Mouse (Mus musculus) natural killer cell, adult 2 months (primary cell): ENCODE data around the gene Yjefn3.

ENCODE experiments used
- DNase-seq, 2 experiments: peaks; one replicate each; pipeline ENCODE4 v3.0.0; 2022; ENCODE audit warnings: low spot score in 2 of 2

Yjefn3 gene

DNA sequence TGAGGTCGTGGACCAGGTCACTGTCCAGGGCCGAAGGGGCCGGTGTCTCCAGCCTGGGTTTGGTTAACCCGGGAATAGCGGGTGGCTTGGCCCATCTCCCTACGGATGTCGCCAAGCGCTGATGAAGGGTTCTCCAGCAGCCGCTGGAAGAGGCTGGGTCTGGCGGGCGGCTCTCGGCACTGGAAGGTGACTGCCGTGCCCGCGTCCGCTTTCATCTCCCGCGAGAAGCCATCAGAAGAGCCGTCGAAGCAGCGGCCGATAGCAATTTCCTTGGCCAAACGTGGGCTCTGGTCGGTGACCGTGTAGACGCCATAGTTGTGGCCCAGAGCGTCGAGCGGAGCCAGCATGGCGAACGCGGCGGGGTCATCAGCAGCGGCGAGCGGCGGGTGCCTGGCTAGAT lies 21.7 kb downstream of the Yjefn3 start:
- no peak for DNase-seq

DNA sequence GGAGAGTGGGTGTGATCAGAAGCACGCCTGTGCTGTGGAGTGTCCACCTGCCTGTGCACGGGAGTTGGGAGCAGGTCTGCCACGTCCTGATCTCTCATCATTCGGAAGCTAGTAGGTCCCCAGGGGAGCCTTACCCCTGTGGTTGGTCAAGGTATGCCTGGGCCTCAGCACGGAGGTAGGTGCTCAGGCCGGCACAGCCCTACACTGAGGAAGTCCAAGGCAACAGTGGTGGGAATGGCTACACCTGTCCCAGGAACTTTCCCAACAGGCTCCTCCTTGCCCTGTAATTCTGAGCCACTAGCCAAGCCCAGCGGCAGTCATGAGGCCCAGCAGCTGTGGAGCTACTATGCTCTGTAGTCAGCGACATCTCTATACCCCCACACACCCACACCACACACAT lies 22.8 kb downstream of the Yjefn3 start:
- no peak for DNase-seq

DNA sequence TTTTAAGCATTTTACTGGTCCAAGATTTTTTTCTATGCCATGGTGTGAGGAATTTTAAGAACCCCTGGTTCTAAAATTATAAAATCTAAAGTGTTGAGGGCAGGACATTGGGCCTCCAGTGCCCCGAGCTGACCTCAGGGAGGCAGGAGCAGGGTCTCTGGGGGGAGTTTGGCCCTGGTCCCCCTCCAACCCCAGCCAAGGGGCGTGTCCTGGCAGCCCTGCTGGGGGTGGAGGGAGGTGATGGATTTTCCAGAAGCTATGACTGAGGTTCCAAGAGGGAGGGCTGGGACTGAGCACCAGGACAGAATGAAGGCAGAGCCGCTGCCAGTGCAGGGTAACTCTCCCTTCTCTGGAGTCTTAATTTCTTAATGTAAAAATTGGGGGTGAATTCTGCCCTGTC lies 24.5 kb downstream of the Yjefn3 start:
- DNase-seq, result no peak

DNA sequence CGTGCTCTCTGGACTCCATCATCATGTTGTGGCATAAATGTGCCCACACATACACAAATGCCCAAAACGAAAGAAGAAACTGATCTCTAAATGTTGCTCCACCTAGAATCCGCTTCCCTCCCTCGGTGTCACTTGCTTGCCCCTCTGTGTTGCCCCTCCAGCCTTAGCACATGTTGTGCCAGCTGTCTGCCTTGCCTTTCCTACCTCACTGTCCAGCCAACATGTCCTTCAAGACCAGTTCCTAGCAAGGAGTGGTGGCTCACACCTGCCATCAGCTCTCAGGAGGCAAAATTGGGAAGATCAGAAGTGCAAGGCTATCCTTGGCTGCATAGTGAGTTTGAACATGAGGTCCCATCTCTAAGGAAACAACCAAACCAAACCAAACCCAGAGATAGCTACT lies 25.1 kb downstream of the Yjefn3 start:
- DNase-seq, result no peak

DNA sequence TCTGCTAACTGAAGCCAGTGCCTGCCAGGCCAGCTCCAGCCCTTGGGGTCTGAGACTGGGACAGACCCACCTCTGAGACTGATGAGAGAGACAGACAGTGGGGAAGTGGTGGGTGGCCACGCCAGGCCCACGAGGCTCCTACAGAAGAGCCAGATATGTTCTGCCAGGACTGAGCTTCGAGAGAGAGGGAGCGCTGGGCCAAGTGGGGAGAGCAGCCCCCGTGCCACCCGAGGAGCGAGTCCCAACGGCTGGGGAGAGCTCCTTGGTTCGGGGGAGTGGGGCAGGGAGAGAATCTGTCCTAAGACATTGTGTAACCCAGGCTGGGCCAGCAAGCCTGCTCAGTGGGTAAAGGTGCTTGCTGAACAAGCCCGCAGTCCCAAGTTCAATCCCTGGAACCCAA lies 25.5 kb downstream of the Yjefn3 start:
- no peak for DNase-seq

DNA sequence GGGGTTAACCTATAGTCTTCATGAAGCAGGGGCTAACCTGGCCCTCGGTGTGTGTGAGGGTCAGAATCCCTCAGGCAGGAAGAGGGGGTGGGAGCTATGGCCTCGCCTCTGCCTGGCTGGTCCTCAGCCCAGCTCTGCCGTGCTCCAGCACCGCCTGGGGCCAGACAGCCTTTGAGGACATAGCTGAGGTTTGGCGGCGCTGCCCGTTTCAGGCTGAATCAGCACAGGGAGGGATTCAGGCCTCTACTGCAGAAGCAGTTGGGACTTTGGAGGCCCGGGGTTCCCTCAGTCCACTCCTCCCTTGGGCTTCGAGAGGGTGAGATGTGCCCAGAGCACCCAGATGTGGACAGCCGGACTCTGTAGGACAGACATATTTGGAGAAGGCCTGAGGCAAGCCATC lies 26.4 kb downstream of the Yjefn3 start:
- no peak for DNase-seq

DNA sequence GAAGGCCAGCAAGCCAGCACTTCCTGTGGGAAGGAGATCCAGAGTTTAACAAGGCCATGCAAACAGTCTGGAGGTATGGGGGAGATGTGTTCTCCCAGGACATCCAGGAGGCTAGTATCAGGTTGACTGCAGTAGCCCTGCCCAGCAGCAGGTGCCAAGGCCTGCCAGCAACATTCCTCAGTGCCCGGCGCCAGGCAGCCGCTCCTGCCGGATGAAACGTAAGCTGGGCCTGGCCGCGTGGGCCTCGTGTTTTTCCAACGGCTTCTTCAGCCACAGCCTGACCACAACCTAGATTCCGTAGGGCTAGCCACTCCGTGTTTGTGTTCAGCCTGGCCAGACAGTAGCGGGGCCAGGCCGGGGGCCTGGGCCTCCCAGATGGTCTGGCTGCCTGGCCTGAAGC lies 27.9 kb downstream of the Yjefn3 start:
- no peak for DNase-seq

DNA sequence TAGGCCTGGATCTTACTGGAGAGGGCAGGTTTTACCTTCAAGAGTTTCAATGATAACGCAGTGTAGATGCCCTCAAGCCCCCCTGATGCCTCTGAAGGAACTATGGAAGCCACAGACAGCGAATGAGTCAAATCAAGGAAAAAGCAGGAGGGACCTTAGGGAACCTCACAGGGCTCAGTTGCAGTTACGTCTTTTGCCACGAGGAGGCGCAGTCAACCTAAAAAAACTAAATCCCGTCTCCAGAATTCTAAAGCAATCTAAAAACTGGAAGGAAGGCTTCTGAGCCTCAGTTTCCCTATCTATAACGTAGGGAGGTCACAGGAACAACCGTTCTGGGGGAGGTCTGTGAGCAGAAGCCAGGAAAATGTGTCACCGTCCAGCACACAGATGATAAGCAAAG lies 28.4 kb downstream of the Yjefn3 start:
- peak in 1 of 2 experiments; percentile 57 for DNase-seq

DNA sequence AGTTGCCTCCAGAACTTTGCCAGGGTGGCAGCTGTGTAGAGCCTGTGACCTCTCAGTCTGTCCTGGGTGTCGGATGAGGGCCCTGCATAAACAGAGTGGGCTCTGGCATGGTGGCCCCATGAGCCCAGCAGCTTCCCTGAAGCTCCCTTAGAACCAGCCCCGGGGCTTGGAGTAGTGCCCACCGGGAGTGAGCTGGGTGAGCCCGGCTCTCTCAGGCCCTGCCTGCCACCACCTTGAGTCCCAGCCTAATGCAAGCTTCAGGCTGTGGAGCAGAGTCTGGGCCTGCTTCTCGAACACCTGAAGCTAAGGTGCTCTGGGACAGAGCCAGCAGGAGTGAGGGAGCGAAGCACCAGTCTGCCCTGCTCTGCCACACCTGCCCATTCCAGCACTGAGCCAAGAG lies 31.6 kb downstream of the Yjefn3 start:
- no peak for DNase-seq

DNA sequence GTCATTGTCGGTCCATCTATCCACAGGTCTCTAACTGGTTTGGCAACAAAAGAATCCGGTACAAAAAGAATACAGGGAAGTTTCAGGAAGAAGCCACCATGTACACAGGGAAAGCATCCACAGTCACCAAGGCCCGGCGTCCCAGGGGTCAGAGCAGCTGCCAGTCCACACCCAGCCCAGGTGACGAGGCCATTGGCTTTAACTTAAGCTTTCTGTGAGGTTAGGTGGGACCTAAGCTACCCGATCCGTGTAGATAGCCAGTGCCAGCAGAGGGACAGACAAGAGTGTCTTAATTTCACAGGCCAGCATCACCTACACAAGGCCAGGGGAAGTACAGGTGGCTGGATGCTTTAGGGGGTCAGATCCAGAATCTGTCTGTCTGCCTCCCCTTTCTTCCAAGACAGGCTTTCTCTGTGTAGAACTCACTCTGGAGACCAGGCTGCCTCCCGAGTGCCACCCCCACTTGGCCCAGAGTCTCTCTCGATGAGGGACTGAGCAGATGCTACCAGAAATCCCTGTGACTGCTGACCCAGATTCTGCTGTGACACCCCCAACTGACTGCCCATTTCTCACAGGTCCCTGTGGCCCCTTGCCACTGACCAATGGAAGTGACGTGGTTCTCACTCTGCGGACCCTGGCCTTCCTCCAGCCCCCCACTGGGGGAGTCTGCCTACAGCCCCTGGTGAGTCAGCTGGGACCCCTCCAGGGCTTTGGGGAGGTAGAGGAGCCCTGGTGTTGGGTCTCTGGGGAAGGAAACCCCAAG lies 32.3 kb downstream of the Yjefn3 start:
- no peak for DNase-seq

DNA sequence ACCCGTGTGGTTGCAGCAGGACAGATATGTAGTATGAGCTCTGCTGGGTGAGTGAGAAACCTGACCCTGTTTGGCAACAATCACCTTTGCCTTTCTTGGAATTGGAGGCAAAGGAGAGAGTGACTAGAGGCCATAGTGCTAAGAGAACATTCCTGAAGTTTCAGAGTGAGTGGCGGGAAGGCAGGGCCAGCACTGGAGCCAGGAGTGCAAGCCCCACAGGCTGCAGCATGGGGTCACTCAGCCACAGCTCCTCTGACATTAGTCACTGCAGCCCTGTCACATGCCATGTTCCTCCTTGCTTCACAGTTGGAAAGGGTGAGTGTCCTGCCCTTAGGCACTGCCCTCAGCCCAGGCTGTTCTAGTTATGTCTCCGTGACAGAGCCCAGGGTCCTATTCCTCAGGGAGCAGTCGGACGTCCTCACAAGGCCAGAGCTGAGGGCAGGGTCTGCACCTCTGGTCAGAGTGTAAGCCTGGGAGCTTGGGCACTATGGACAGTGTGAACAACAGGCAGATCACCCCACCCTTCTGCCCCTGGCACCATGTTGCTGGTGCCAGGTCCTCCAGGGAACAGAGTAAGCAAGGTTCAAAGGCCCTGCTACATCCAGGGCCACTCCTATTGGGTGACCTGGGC lies 34.7 kb downstream of the Yjefn3 start:
- DNase-seq, result no peak

DNA sequence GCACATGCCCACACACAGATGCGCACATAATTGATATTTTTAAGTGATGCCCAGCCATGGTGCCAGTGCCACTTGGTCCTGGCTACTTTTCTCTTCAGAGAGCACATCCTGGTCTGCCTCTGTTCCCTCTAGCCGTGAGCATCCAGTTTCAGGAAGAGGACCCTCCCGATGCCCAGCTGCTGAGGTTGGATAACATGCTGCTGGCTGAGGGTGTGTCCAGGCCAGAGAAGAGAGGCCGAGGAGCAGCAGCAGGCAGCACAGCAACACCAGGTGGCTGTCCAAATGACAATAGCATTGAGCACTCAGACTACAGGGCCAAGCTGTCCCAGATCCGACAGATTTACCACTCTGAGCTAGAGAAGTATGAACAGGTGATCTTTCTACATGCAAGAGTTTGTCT lies 38.3 kb downstream of the Yjefn3 start:
- no peak for DNase-seq

DNA sequence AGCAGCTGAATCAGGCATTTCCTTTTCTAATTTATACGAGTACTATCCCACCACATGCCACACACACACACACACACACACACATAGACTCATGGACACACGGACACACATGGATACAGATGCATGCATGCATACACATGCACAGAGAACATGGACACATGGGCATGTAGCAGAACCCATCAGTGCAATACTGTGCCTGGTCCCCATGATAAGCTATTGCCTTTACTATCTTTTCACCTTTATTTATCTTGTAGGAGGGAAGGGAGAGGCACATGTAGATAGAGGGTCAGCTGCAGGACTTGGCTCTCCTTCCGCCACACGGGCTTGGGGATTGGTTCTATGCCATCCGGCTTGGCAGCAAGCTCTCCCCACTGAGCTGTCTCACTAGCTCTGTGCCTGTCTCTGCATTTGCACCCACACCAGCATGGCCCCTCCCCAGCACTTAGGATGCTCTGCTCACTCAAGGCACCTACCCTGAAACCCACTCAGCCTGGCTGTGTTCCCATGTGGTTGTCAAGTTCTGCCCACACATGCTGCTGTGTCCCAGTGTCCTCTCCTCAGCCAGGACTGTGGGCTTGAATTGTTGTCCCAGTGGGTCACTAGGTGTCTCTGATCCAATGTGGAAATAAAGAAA lies 39.0 kb downstream of the Yjefn3 start:
- no peak for DNase-seq

DNA sequence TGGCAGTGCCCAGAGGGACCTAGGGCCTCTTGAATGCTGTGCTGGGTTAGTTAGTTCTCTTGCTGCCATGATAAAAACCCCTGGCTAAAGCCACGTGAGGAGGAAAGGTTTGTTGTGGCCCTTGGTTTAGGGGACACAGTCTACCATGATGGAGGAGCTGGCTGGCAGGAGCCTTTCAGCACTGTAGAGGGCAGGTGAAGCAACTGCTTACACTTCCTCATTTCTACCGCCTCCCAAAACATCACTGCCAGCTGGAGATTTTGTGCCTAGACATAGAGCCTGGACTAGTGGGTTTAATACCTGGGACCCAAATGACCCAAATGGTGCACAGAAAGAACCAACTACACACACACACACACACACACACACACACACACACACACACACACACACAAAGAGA lies 41.3 kb downstream of the Yjefn3 start:
- no peak for DNase-seq

DNA sequence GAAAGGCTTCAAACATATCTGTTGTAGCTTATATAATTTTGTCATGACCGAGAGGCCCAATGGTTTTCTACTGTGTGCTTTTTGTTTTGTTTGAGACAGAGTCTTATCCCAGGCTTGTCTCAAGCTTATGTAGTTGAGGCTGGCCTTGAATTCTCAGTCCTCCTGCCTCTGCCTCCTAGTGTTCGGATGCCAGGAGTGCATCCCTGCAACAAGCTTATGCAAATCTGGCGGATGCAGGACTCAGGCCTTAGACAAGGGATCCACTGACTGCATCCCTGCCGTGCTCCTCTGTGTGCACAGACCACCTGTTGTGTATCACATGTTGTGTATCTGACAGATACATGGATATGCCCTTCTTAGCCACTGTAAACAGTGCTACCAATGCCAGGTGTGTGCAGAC lies 41.7 kb downstream of the Yjefn3 start:
- no peak for DNase-seq

DNA sequence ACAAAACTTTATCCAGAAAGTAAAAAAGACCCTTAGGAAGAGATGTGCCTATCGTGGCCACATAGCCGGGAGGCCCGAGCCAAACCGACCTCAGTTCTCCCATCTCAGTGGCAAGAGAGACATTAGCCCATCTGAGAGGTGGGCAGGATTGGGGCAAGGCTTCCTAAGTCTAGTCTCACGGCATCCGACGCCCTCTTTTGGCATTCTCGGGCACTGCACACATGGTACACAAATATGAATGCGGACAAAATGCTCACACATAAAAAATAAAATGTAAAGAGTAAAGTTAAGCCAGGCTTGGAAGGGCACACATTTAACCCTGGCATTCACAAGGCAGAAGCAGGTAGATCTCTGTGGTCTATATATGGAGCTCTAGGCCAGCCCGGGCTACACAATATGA lies 48.6 kb downstream of the Yjefn3 start:
- DNase-seq, result no peak

DNA sequence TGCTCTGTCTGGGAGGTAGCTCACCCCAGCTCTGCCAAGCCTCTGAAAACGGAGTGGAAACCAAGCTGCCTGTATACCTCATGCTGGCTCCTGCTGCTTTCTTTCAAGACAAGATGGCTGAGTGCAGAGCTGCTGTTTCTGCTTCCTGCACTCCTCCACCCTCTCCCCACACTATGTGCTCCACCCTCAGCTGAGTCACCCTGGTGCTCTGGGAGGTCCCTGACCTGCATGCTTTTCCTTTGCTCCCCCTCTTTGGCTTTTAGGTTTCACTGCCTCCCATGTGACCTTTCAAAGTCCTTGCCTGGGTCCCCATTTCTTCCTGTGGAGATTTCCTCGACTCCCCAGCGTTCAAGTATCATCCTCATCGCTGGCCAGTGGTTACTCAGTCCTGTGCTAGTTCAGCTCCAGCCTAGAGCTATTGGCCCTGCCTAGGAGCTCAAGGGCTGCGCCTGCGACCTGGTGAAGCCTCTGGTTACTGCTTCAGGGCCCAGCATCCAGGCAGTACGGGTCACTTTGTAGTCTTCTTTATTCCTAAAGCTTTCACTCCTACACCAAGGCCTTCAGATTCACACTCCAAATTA lies 51.5 kb downstream of the Yjefn3 start:
- DNase-seq, result no peak

DNA sequence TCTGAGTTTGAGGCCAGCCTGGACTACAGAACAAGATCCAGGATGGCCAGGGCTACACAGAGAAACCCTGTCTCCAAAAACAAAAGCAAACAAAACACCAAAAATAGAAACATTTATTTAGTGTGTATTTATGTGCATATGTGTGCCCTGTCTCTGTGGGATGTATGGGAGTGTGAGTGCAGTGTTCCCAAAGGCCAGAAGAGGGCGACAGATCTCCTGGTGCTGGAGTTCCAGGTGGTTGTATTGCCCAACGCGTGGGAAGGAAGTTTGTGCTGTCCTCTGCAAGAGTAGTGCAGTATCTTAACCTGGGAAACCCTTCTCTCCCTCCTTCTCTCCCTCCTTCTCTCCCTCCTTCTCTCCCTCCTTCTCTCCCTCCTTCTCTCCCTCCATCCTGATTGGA lies 52.6 kb downstream of the Yjefn3 start:
- DNase-seq, result no peak

DNA sequence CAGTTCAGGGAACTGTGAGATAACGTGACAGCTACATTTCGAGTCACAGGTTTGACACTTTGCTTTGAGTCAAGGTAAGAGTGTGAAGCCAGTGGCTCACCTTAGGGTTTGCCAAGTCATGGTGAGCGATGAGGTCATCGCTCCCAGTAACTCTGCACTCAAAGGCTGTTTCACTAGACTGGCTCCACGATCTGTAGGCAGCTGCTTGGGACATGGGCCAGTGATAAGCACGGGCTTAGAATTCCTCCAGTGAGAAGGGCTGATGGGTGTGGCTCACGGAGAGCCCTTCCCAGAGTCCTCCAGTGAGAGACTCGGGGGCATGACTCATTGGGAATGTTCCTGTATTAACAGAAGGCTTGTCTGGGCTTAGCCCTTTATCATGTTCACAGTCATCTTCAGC lies 53.6 kb downstream of the Yjefn3 start:
- DNase-seq, result no peak

DNA sequence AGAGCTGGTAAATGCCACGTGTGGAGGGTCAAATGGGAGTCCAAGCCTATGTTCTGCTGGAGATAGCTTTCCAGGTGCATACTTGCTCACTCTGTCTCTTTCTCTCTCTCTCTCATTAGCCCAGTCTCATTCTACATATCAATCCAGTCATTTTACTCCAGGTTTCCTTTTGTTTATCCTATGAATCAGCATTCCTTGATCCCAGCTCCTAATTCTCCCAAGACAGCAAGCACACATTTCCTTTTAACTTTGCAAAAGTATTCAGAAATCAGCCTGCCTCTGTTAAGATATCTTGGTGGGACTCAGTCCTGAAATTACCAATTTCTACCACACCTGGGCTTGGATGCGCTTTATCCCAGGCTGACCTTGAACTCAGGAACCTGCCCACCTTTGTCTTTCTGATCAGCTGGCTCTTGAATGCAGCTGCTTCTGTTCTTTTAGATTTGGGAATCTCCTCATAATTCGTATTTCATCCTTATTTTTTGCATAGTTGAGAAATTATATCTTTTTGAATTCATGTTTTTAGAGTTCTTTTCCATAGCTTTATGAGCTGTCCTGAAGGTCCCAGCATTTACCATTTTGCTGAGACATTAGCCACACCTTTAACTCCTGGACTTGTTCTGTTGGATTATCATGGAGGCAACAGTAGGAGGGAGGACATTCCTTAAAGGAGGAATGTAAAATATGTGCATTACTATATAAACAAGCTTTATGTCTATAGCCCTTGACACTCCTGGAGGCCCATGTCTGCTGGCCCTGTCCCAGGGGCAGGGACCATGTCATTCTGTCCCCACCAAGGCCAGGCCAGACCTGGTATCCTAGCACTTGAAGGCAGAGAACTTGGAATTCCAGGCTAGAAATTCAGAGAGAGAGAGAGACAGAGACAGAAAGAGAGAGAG lies 55.1 kb downstream of the Yjefn3 start:
- DNase-seq, result no peak
